Comparison of ENCODE assay signal across 8 mouse cellular contexts in genomic region chr11:66905617-66906384, GRCm38 (mm10). TPM values are rescaled to one million over a fixed set of nuclear protein-coding genes. Genes with fewer than 3 reads are reported as not detected.
DNase-seq lines count a peak whose midpoint lies in the region; ATAC-seq and TF ChIP-seq lines count a peak whose summit lies in the region.

No protein-coding gene starts in this region.

- H3K27ac ChIP-seq in bone marrow, adult 2 months (ENCODE audit: control insufficient read depth, insufficient read depth, low read depth, low read length, poor library complexity), result no peak overlapping the region
- no peak overlapping the region for H3K27ac ChIP-seq in embryonic facial prominence, embryonic 15.5 days (replicated peaks)
- H3K27ac ChIP-seq in heart, embryonic 11.5 days (ENCODE audit: low read depth, low read length), result no peak overlapping the region
- no peak overlapping the region for H3K27ac ChIP-seq in kidney, embryonic 16.5 days (ENCODE audit: low read length)

- DNase-seq in A20 (ENCODE audit: low read depth, low spot score), result peak; percentile 73
- DNase-seq in liver, result peak; percentile 78
- DNase-seq in natural killer cell, adult 2 months (ENCODE audit: low spot score in 2 of 2), result peak; percentile 5 to 41
- DNase-seq in telencephalon, adult 2 months (ENCODE audit: low read depth, low spot score), result peak; percentile 52

- no peak overlapping the region for H3K4me3 ChIP-seq in bone marrow, adult 2 months (replicated peaks; ENCODE audit: control insufficient read depth, low read depth, low read length)
- 0 out of 2 replicates have a peak overlapping the region, but pooled peaks have one; percentile 18 for H3K4me3 ChIP-seq in embryonic facial prominence, embryonic 15.5 days (replicated peaks)
- H3K4me3 ChIP-seq in heart, embryonic 11.5 days (ENCODE audit: low read depth, low read length), result no peak overlapping the region
- H3K4me3 ChIP-seq in kidney, embryonic 16.5 days (ENCODE audit: low read length), result peak overlapping the region; percentile 14; the same call in 1 of the 2 replicates

- ATAC-seq in embryonic facial prominence, embryonic 15.5 days (ENCODE audit: insufficient number of reproducible peaks, low FRiP score, low TSS enrichment, low read depth), result peak; percentile 70
- no peak for ATAC-seq in heart, embryonic 11.5 days (replicated peaks; ENCODE audit: insufficient number of reproducible peaks, low FRiP score, low TSS enrichment)
- peak; percentile 77 for ATAC-seq in kidney, embryonic 16.5 days (ENCODE audit: low FRiP score, low TSS enrichment)

- no peaks in the 10 kb centered on the region for H3K27me3 ChIP-seq in embryonic facial prominence, embryonic 15.5 days
- peaks cover 16% of the 10 kb centered on the region for H3K27me3 ChIP-seq in heart, embryonic 11.5 days (ENCODE audit: control insufficient read depth, insufficient read depth, low read length)
- no peaks in the 10 kb centered on the region for H3K27me3 ChIP-seq in kidney, embryonic 16.5 days (ENCODE audit: insufficient read depth, low read length)

- TF ChIP-seq POLR2A in bone marrow, adult 2 months (IDR thresholded peaks at IDR 0.05; ENCODE audit: borderline replicate concordance, control insufficient read depth, low read depth, low read length), result no peak

- WGBS in bone marrow, adult 2 months, result 21% methylated on average over 21 of the region's 21 CpGs
- WGBS in embryonic facial prominence, embryonic 15.5 days, result 11% methylated on average over 21 of the region's 21 CpGs
- 12% methylated on average over 21 of the region's 21 CpGs for WGBS in heart, embryonic 11.5 days (ENCODE audit: insufficient replicate concordance)
- WGBS in kidney, embryonic 16.5 days, result 11% methylated on average over 21 of the region's 21 CpGs

- H3K4me1 ChIP-seq in bone marrow, adult 2 months (ENCODE audit: control insufficient read depth, insufficient read depth, low read length), result no peaks in the 10 kb centered on the region
- H3K4me1 ChIP-seq in embryonic facial prominence, embryonic 15.5 days, result peaks cover 6% of the 10 kb centered on the region
- H3K4me1 ChIP-seq in heart, embryonic 11.5 days (ENCODE audit: control insufficient read depth, insufficient read depth, low read length), result peaks cover 5% of the 10 kb centered on the region; the same call in 1 of the 2 replicates
- no peaks in the 10 kb centered on the region for H3K4me1 ChIP-seq in kidney, embryonic 16.5 days (ENCODE audit: insufficient read depth, low read length)

- TF ChIP-seq CTCF in bone marrow, adult 2 months (IDR thresholded peaks at IDR 0.05; ENCODE audit: control insufficient read depth, insufficient read depth, low read length), result peak; percentile 52; the same call in 1 of the 2 replicates

- no peaks in the 10 kb centered on the region for H3K36me3 ChIP-seq in embryonic facial prominence, embryonic 15.5 days
- H3K36me3 ChIP-seq in heart, embryonic 11.5 days (ENCODE audit: control insufficient read depth, insufficient read depth, low read length), result no peaks in the 10 kb centered on the region
- no peaks in the 10 kb centered on the region for H3K36me3 ChIP-seq in kidney, embryonic 16.5 days (ENCODE audit: insufficient read depth, low read length)

- no peaks in the 10 kb centered on the region for H3K9me3 ChIP-seq in embryonic facial prominence, embryonic 15.5 days (replicated peaks)
- no peaks in the 10 kb centered on the region for H3K9me3 ChIP-seq in heart, embryonic 11.5 days (replicated peaks; ENCODE audit: control insufficient read depth, low read length)
- no peaks in the 10 kb centered on the region for H3K9me3 ChIP-seq in kidney, embryonic 16.5 days (ENCODE audit: low read length)

- H3K4me2 ChIP-seq in embryonic facial prominence, embryonic 15.5 days (replicated peaks), result peak overlapping the region; percentile 44
- H3K4me2 ChIP-seq in heart, embryonic 11.5 days, result peak overlapping the region; percentile 51
- H3K4me2 ChIP-seq in kidney, embryonic 16.5 days (replicated peaks; ENCODE audit: low read depth, low read length), result peak overlapping the region; percentile 33

- H3K9ac ChIP-seq in embryonic facial prominence, embryonic 15.5 days, result no peak overlapping the region
- H3K9ac ChIP-seq in heart, embryonic 11.5 days (ENCODE audit: low read depth, low read length), result no peak overlapping the region
- 0 out of 2 replicates have a peak overlapping the region, but pooled peaks have one; percentile 36 for H3K9ac ChIP-seq in kidney, embryonic 16.5 days (replicated peaks; ENCODE audit: low read length)

RNA-seq across cellular contexts. Expression of gene Pirt, which starts 6.0 kb away (rescaled TPM):
- not detected in 2 replicates for polyA plus RNA-seq in bone marrow, adult 2 months (2011; ENCODE audit: insufficient read depth, insufficient read length, low replicate concordance, missing spikeins)
- polyA plus RNA-seq in embryonic facial prominence, embryonic 15.5 days (2015; fragmentation: Nextera tagmentation; extraction: Ambion mirVana), result 1.1 and 1.6 TPM in 2 replicates
- 10.0 and 10.5 TPM in 2 replicates for polyA plus RNA-seq in heart, embryonic 11.5 days (2014; fragmentation: Nextera tagmentation; extraction: Ambion mirVana)
- polyA plus RNA-seq in kidney, embryonic 16.5 days (2015; fragmentation: Nextera tagmentation; extraction: Ambion mirVana), result 0.54 and 0.80 TPM in 2 replicates

RNA-seq across cellular contexts. Expression of gene Tmem238l, which starts 50.6 kb away (rescaled TPM):
- not detected in 2 replicates for polyA plus RNA-seq in bone marrow, adult 2 months (2011; ENCODE audit: insufficient read depth, insufficient read length, low replicate concordance, missing spikeins)
- polyA plus RNA-seq in embryonic facial prominence, embryonic 15.5 days (2015; fragmentation: Nextera tagmentation; extraction: Ambion mirVana), result 0.21 and 0.37 TPM in 2 replicates
- 0.16 TPM in 1 of 2 replicates, not detected in the other for polyA plus RNA-seq in heart, embryonic 11.5 days (2014; fragmentation: Nextera tagmentation; extraction: Ambion mirVana)
- 0.35 TPM in 1 of 2 replicates, not detected in the other for polyA plus RNA-seq in kidney, embryonic 16.5 days (2015; fragmentation: Nextera tagmentation; extraction: Ambion mirVana)

Comparison
In these comparisons a context has a peak if more than half of its experiments do, and no peak if none do; other contexts are left out.
1. DNase-seq: peak in every context shown above with its lines; median percentile 78 in liver; 73 in A20; 52 in telencephalon, adult 2 months; 23 in natural killer cell, adult 2 months.
2. H3K4me3 ChIP-seq: peak in embryonic facial prominence, embryonic 15.5 days (single experiment) and kidney, embryonic 16.5 days (single experiment); none in bone marrow, adult 2 months (single experiment) and heart, embryonic 11.5 days (single experiment).
3. Peak in every context shown above with its lines, with median percentiles within 50 percentile points of each other: H3K4me2 ChIP-seq.